Mouse (Mus musculus) left cerebral cortex, postnatal 36 days (tissue): ENCODE data around the gene Adam22. TPM values are rescaled to one million over a fixed set of nuclear protein-coding genes. Genes with fewer than 3 reads are reported as not detected.
A peak's percentile ranks its signal among the peaks of the same experiment; 100 is the strongest.

Experiments used
- DNase-seq, 2 experiments: peaks; one replicate each; pipeline ENCODE4 v3.0.0; 2021 to 2022; ENCODE audit warnings: low spot score in 2 of 2, mixed read lengths in 1 of 2
- intact Hi-C: fragments of 180-260 bp; cut with DNase I; formaldehyde crosslinking; loops from one replicate; pipeline ENCODE4 v1.15.1; 2025
- total RNA-seq, 2 experiments: library from RNA; stranded (reverse); gene quantifications; 2 replicates each; pipeline ENCODE4 v1.2.3; 2021

Adam22 gene
- 100 to 1,000 TPM; 200 to 222 TPM for total RNA-seq

DNA sequence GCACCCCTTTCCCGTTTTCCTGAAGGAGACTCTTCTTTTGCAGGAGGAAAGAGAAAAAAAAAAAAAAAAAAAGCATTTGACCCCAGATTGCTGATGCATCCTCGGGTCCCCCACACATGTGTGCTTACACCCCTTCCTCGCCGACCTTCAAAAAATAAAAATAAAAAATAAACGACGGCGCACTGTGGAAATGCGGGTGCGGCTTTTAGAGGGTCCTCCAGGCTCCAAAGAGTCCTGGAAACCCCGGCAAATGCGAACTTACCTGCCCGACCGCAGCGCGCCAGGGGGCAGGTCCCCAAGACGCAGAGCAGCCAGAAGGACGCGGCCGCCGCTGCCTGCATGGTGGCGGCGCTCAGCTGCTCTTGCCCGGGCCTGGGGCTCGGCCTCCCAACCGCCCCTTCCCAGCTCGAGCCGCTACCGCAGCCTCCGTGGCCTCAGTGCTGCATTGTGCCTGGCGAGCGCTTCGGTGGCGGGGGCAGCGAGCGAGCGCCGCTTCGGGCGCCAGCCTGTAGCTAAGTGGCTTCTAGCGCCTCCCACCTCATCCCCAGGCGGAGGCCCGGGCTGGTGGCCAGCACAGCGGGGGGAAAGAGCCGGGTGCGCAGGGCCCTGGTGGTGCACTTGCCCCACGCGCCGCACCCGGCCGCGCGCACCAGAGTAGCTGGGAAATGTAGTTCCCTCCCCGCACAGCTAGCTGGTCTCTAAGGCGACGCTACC, at the start of gene Adam22:
Gene Adam22 (minus strand): TSS at position 547 of the 714 bp plus-strand sequence.
- peak; percentile 91 to 96 for DNase-seq
- intact Hi-C loops: loop anchor here (5.0 kb wide), 2 partner anchors 55 to 205 kb away; partner anchors contain the start of genes Dbf4 and Slc25a40

DNA sequence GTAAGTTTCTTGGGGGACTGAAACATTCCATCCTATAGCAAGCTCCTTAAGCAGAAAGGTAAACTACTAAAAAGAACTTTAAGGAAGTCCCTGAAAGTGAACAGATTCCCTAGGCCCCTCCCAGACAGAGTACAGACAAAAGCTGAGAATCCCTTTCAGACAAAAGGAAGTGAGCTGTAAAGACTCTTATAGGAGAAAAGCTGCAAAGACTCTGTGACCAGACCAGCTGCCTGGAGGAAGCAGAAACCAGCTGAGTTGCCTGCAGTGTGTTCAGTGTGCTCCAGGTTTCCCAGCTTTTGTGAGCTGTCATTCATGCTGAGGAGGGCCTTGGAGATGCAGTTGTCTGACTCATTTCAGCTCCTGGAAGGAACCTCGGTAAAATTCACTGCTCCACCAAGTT, 49.5 kb upstream of the Adam22 start:
- intact Hi-C loops: no loop called here
- no peak for DNase-seq

DNA sequence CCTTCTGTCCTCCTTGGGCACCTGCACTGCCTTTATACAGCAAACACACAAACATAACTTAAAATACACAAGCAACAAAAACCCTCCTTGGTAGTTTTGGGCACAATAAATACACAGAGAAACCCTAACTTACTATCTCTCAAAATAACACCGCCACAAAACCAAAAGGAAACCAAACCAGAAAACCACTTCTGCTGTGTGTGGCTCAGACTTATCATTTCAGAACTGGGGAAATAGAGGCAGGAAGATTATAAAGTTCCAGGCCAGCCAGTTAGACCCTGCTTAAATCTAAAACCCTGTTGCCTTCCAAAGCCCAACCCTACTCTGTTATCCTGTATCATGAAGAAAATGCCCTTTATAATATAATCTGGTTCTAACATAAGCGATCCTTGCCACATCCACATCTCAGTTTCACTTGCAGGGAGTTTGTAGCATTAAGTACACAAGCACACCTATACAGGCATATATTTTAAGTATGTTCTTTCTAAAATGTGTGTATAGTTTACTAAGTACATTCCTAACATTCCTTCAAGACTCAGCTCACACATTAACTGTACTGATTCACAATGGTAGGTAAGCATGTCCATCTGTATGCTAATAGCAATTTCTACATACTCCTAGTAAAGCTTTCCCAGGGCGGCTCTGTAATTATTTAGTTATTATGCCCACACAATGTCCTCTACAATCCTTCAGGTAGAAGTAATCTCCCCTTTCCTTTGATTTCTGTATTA, 48.9 kb upstream of the Adam22 start:
- DNase-seq: no peak
- intact Hi-C loops: no loop called here

DNA sequence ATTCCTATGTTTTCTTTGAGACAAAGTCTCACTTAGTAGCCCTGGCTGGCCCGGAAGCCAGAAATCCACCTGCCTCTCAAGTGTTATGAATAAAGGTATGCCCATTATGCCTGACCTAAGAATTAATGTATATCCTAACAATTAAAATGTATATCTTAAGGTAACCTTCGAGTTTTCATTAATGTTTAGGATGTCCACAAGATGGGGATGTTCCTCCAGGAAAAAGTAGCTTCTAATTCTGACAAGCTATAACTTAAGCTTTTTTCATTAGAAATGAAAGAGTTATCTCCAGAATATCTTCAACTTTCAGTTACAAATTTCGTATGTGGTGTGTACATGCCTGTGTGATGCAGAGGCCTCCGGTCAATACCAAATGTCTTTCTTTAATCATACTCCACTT, 40.8 kb upstream of the Adam22 start:
- intact Hi-C loops: no loop called here
- no peak for DNase-seq

DNA sequence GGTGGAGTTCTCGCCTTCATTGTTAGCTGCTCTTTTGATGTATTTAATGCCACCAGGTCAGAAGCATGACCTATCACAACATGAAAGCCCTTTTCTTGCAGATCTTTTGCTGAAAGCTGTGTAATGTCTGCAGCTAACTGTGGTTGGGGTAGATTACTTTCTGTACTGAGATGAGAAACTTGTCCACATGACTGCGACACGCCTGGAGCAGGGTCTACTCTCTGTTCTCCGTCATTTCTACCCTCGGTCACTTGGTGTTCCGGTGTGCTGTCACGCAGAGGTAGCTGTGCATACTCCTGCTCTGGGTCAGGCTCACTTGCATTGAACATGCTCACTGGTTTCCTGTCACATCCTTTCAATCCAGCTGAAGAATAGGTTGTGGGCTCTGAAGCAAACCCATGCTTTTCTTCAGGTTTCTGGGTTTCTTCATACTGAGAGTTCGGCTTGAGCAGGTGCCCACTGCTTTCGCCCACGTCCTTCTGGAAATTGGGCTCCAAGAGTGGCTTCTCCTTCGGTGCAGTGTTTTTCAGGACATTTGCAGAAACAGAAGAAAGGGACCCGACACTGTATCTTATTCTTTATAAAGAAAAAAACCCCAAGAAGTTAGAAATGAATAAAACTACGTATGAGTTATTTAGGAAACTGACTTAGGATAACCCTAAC, 29.8 kb upstream of the Adam22 start:
- DNase-seq: peak in 1 of 2 experiments; percentile 21
- intact Hi-C loops: no loop called here

DNA sequence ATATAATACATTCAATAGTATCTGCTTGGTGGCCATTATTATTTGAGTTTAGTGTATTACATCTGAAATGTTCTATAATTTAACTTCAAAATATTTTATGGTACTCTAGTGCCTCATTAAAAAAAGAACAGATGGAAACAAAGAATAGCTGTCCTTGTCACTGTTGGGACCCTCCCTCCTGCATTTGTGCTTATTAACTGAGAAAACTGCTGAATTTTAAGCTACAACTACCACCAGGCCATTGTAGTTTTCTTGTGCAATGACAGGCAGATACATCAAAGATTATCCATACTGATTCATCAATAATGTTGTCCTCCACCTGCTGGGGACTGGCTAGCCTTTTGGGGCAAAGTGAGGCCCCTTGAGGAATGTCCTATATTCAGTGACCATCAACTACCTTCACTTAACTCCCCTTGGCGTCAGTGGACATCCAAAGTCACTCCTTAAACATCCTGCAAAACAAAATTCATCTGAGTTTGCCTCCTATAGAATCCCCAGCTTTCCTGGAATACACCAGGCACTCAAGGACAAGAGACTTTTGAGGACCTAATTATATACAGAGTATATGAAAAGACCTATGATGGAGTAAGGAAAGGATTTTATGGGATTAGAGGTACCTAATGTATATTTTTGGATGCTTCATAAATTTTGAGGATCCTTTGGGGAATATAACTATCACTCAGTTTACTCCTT, 26.1 kb upstream of the Adam22 start:
- intact Hi-C loops: no loop called here
- no peak for DNase-seq

DNA sequence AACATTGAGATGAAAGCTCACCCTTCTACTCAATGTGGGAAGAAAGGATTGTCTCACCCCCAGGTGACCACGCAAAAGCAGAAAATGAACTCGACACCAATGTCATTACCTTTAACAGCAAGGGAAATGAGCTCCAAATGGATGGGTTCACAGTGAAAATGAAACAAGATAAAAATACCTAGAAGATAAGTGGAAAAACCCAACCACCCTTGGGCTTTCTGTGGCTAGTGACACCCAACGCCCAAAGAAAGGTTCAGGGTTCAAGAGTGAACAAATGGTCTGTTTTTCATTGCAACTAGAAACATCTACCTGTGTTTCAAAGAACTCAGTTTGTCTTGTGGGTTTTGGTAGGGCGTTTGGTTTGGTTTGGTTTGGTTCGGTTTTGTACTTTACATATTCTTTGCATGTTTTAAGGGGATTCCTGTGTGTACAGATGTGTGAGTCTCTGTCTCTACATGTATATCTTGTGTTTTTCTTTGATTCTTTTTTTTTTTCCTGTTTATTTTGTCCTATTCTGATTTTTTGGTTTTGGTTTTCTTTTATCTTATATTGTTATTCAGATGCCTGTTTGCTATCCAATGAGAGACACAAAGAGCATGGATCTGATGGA, 6.4 kb upstream of the Adam22 start:
- intact Hi-C loops: no loop called here
- no peak for DNase-seq

DNA sequence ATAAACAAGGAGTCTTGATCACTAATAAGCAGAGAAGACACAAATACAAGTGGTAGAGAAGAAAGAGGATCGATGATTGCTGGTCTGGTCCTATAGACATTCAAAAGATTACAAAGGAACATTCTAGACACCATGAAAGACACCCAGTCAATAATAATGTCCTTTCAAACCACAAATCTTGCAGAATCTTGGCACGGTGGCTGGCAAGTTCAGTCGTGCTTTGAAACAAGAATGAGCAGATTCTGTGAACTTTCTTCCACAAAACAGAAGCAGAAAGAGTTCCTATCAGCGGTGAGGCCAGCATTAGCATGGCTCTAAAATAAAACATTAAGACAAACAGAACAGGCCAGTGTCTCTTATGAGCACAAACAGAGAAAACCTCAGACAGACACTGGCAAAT, 5.5 kb upstream of the Adam22 start:
- intact Hi-C loops: no loop called here
- no peak for DNase-seq

DNA sequence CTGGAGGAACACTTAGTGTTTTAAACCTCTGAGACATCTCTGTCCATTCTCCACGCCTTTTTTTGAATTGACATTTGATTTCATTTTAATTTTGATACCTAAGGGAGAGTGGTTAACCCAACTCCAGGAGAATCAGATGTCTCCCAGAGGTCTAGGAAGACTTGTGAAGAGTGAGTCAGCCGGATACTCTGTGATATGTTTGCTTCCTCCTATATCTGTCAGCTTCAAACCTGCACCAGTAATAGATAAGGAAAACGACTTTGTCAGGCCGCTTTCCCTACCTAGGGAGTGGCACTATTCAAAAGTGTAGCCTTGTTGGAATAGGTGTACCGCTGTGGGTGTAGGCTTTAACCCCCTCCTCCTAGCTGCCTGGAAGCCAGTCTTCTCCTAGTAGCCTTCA, 821 bp upstream of the Adam22 start:
- DNase-seq: no peak
- intact Hi-C loops: loop anchor here (5.0 kb wide), 2 partner anchors 54 to 206 kb away; partner anchors contain the start of genes Dbf4 and Slc25a40

DNA sequence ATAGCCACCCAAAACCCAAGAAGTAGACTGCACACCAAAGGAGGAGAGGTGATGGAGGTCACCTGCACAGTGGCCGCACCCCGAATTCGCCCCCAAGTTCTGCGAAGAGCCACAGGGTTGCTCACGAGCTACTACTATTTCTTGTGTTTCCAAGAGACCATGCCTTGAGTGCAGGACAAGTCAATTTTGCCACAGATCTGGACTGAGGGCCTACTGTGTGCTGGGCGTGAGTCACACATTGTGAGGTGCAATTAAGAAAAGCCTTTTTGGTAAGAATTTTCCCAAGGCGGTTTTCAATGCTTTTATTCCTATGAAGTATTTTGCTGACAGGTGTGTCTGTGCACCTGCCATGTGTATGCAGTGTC, 350 bp upstream of the Adam22 start:
- intact Hi-C loops: loop anchor here (5.0 kb wide), 2 partner anchors 54 to 206 kb away; partner anchors contain the start of genes Dbf4 and Slc25a40

DNA sequence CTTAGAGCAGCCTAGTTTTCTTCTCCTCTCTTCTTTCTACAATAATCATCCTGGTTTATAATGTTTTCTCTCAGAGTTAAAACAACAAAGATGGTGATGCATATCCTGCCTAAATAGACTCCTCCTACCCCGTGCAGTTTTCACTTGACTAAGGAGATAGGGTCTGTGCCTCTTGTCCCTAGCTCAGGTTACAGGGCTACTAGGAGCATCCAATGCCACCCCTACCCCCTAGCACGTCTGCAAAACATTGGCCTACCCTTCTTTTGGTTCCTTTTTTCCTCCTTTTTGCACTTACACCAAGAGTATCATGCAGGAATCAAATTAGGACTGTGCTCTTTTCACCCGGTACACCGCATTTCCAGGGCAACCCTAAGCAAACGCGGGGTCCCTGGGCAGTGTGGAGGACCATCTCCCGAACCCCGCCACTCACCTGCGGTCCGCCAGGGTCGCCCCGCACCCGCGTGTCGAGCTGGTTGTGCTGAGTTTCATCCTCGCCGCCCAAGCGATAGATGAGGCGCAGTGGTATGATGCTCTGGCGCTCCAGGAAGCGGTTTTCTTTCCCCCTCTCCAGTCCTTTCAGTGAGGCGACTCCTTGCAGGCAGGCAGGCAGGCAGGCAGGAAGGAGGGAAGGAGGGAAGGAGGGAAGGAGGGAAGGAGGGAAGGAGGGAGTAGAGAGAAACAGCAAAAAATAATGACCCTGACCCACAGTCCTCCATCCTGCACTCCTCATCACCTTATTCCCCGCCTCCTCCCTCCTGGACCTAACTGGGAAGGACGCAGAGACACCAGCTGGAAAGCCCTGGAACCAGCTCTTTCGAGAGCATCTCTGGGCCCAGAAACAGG, 968 bp downstream of the Adam22 start:
- DNase-seq: peak; percentile 65 to 67
- intact Hi-C loops: loop anchor here (5.0 kb wide), 2 partner anchors 55 to 205 kb away; partner anchors contain the start of genes Dbf4 and Slc25a40

More for the DNA sequence above, 350 bp upstream of the Adam22 start:
- no peak for DNase-seq

DNA sequence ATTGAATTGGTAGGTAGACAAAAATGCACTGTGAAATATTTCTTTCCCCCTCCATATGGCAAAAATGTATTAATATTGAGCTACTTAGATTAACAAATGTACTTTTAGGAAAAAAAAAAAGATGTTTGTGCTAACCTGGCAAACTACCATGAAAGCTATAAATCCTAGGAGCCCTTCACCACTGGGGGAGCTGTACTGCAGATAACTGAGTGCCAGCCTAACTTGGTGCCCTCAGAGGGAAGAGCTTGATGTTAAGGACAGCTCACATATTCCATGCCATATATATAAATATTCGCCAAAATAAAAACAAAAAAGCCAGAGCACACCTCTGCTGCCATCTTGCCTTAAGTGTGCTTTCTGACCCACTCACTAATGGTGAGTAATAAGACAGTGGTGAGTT, 5.6 kb downstream of the Adam22 start:
- intact Hi-C loops: no loop called here
- no peak for DNase-seq

DNA sequence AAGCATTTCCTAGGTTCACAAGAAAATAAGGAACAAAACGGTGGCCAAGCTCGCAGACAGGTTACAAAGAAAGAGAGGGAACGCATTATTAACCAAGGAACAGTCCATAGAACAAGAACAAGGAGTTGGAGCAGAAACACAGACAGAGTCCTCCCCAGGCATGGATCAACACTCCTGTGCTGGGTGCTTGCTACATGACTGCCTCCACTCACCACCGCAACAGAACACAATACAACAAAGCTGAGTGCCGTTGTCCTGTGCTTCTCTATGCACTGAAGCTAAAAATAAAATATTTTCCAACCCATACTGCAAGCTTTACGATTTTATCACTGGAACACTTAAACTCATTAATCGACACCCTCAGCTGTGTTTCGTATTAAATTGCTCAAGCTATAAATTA, 10.3 kb downstream of the Adam22 start:
- intact Hi-C loops: no loop called here
- DNase-seq: no peak

DNA sequence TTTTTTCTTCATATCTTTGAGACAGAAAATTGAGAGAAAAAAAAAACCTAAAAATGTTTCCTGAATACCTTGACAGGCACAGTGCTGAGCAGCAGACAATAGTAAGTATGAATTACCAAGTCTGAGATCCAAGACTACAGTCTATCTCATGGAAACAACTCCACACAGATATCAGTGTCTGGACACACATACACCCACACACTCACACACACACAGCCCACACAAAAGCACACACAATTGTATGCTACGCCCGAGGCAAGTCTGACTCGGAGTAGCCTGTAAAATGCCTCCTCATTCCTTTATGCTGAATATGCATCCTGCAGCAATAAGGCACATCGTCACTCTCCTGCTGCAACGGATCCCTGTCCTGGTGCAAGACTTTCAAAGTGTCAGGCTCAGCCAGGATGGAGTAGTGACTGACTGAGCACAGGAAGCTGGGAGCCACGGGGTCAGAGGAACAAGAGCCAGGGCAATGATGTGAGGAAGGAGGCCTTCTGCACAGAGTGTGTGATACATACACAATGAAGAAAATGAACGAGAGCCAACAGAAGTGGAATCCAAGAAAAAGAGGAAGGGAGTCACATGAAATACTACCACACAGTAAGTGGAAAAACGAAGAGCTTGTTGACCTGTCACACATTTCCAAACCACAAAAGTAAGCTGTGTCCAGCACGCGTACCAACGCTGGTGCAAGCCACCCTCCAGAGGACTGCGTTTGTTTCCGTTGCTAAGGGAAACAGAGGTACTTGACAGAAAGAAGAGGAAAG, 10.9 kb downstream of the Adam22 start:
- intact Hi-C loops: no loop called here
- no peak for DNase-seq

DNA sequence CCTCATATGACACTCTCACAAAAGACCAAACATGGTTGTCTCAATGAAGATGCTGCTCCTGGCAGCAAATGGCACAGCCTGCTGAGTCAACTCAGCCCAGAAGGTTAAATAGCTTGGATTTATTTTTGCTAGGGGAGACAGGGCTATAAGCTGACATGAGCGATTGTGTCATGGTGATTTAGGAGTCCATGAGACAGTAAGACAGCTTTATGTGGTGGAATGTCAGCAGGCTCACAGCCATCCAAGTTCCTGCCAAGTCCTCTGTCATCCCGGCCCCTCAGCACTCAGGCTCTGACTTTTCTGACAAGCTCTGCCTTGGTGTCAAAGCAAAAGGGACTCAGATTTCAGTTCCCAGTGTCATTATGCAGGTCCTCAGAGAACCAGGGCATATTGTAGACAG, 11.6 kb downstream of the Adam22 start:
- intact Hi-C loops: no loop called here

DNA sequence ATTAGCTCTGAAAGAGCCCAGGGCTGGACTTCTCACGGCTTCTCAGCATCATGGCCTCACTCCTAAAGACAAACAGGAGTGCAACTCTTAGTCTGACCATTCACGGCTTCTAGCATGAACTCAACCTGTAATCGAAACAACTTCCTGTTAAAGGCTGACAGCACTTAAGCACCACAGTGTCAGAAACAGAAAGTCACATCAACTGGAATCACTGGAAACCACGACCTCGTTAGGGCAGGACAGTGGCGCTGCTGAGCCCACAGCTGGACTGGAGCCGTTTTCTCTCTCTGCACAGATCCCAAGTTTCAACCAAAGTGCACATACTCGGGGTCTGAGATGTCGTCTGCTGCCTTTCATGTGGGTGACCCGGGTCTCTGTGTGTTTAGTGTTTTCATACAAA, 18.4 kb downstream of the Adam22 start:
- no peak for DNase-seq
- intact Hi-C loops: no loop called here

More for the DNA sequence above, 11.6 kb downstream of the Adam22 start:
- DNase-seq: no peak

DNA sequence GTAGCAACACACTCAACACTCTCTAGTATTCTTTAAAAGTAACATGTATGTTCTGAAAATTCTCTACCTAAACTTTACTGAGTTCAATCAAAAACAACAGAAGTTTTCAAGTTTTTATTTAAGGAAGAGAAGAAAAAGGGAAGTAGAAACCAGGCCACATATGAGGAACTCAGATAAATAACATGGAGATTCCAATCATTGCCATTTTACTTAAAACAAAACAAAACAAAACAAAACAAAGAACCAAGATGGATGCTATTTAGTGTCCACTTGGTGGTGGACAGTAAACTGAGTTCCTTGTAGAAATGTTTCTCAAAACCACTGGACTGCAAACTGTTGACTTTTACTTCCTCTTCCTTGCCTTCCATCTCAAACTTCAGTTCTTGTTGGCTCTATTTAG, 21.6 kb downstream of the Adam22 start:
- intact Hi-C loops: no loop called here
- no peak for DNase-seq

DNA sequence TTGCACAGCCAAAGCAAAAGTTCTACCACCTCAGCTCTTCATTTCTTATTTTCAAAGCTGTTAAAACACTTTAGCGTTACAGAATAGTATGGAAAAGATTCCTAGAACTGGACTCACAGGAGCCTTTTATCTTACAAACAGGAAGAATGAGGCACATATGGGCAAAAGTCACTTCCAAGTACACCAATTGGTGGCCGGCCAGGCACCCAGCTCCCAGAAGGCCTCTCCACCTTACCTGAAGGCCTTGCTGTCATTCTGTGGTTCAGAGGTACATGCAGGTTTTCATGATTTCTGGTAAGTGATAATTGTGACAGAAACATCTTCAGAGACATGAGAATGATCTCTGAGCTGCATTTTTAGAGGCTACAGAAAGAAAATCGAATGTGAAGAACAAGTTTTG, 24.7 kb downstream of the Adam22 start:
- intact Hi-C loops: no loop called here
- DNase-seq: no peak
